Mouse (Mus musculus): ENCODE data around the gene Lrrc25.
A peak's percentile ranks its signal among the peaks of the same experiment; 100 is the strongest.

Gene Lrrc25

GRCm38 (mm10) chr8:70649324-70649723, 33.4 kb downstream of the Lrrc25 start:
- peak; percentile 95 to 97 for DNase-seq

DNA sequence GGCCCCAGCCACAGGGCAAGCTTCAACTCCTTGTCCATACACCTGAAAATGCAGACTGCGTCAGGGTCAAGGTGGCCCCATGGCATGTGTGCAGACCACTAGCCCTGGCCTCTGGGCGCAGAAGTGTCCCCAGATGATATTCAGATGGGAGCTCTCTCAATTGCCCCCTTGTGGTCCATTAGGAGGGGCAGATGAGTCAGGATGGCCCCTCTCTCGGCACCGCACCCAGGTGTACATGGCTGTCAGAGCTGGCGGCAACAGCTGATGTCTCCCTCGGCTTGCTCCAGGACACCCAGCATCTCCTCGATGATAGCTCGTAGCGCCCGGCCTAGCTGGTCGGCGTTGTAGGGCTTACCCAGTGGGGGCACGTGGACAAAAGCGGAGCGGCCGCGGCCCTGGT, 34.4 kb downstream of the Lrrc25 start:
- no peak for DNase-seq

GRCm38 (mm10) chr8:70653226-70653625, 37.3 kb downstream of the Lrrc25 start:
- peak; percentile 89 to 90 for DNase-seq

- DNase-seq = no peak
Measured at GRCm38 (mm10) chr8:70654121-70654520, 38.2 kb downstream of the Lrrc25 start.

- DNase-seq = no peak
Measured at GRCm38 (mm10) chr8:70655469-70655868, 39.5 kb downstream of the Lrrc25 start.

DNA sequence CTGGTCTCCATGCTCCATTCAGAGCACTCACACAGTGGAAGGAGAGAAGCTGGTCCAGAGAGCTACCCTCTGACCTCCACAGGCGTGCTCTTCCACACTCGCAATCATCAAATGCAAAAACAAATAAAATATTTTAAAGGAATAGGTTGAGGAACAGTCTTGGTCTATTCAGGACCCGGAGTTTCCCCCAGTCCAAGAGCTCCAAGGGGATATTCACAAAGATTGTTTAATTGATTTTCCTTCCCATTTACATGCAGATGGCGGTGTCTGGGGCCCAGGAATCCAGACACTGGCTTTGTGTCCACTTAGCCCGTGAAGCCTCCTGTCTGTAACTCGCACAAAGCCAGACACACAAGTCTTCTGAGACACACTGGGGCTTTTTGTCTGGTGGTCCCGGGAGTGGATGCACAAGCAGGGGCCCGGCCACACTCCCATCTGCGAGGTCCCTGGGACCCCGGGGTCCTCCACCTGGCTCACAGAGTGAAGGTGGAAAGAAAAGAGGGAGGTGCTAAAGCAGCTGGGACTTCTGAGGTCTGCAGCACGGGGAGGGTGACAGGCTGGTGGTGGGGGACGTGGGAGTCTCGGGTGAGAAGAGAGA, 40.3 kb downstream of the Lrrc25 start:
- no peak for DNase-seq

DNA sequence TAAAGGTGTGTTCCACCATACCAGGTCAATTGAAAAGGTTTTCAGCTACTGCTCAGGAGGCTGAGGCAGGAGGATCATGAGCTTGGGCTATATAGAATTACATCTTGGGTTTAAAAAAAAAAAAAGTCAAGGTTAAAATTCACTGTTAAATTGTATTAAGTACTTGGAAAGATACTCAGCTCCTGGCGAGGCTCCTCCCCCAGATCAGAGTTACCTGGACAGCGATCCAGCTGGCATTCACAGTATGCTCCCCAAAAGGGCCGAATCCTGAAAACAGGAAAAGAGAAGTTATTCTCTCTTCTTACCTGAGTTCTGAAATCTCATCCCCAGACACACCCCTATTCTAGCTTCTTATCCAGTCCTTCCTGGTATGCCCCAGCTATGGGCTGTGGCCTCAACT, 41.3 kb downstream of the Lrrc25 start:
- peak in 1 of 2 experiments; percentile 65 for DNase-seq

DNA sequence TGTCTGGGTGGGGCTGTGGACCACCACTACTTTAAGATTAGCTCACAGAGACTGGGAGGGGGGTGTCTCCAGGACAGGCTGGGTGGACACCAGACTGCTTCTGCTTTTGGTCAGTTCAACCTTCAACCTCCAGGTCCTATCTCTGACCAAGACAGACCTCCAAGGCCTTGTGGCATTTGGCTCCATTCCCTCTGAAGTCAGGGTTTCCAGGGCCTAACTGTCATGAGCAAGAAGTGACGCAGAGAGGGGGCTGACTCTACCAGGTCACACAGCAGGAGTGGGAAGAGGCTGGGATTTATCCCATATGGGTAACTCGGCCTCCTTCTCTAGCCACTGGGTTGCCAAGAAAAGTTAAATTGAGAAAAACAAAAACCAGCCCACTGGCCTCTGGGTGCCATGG, 41.8 kb downstream of the Lrrc25 start:
- peak; percentile 44 to 45 for DNase-seq

- DNase-seq = peak; percentile 66 to 85
Measured at GRCm38 (mm10) chr8:70658897-70659603, 43.1 kb downstream of the Lrrc25 start.

DNA sequence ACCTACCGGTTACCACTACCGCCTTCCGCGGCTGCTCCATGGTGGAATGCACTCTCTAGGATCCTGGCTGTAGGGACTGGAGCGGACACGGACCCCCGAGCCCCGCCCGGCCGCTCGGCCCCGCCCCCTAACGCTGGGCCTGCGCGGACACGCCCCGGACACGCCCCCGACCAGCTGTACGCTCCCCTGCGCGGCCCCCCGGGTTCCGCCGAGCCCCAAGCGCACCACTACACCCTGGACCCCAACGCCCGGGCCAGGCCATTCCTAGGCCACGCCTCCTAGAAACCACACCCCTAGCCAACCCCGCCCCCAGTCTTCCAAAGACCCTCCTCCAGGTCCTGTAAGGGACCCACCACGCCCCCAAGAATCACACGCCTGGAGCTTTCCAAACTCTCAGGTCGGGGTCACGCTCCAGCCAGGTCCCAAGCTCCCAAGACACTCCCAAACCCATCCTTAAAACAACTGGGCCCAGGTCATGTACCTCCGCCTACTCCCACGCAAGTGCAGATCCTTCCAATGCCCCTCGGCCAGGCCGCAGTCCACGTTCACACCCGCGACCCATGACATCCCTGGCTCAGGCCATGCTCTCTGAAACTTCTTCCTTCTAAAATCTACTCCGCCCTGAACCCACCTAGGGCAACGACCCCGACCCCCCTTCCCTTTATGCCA, 43.8 kb downstream of the Lrrc25 start:
- peak; percentile 95 to 97 for DNase-seq

DNA sequence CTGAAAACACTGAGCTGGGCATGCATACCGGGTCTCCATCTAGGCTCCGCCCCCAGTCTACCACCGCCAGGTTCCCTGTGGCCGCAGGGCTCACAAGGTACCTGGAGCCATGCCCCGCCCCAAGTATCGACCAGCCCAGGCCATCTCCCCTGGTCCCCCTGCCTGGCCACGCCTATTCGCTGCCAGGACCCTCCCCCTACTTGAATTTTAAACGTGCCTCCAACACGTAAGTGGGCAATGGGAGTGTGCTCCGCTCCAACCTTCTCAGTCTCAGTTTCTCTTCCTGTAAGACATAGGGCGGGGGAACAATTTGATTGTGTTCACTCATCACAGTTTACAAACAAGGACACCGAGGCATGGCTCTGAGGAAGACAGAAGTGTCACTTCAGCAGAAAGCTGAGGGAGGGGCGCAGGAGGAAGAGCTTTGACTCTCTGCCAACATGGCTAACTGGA, 44.3 kb downstream of the Lrrc25 start, which contains the start of gene Pgpep1:
Gene Pgpep1, minus strand, starts transcription at position 116 of the 453 bp plus-strand sequence.
- peak; percentile 56 to 76 for DNase-seq

DNA sequence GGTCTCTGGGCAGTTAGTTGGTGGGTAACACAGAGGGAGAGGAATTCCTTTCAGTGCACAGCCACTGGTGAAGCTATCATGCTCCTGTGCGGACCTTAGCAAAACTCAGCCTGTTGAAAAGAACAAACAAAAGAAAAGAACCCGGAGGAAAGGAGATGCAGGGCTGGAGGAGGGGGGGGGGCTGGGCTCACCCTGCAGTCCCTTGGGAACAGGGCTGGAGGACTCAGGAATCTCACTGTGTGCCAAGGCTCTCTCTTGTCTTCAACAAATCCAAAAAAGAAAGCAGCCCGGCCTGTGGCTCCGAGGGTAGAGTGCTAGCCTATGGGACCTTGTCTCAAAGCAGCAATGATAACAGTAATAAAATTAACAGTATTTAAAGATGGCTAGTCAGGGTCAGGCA, 47.7 kb downstream of the Lrrc25 start:
- DNase-seq = no peak

DNA sequence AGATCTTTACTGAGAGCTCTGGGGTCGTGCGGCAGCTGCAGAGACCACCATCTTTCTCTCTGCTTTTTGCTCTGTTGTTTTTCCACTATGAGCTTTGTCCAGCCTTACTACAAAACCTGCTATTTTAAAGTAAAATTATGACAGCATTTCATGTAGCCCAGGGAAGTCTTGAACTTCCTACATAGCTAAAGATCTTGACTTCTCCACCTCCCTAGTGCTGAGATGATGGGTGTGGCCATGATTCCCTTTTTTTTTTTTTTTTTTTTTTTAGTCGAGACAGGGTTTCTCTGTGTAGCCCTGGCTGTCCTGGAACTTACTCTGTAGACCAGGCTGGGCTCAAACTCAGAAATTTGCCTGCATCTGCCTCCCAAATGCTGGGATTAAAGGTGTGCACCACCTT, 48.7 kb downstream of the Lrrc25 start:
- no peak for DNase-seq

- peak; percentile 80 to 93 for DNase-seq
Measured at GRCm38 (mm10) chr8:70665599-70665998, 49.6 kb downstream of the Lrrc25 start.

GRCm38 (mm10) chr8:70667071-70667470, 51.1 kb downstream of the Lrrc25 start:
- DNase-seq = peak; percentile 78 to 81
